ENCODE assay signal across 18 mouse cellular contexts in the genomic region with DNA sequence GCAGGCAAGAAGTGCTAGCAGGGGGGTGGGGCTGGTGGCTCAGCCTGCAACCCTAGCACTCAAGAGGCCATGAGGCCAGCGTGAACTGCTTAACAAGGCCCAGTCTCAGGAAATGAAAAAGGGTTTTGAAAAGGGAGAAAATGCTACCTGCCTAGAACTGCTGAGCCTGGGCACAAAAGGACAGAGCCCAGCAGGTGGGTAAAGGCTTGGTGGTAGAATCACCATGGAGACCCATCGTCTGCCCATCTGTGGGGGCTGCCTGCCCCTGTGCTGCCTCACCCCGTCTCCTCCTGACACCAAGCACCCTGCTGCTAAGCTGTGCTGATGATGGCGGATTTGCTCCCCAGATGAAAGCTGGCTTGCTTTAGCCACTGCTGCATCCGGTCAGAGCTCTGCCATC. TPM values are rescaled to one million over a fixed set of nuclear protein-coding genes. Genes with fewer than 3 reads are reported as not detected.
DNase-seq lines count a peak whose midpoint lies in the region; ATAC-seq lines count a peak whose summit lies in the region.
"Had no signal": no experiment of that assay in that cellular context is flagged by ENCODE, and none has a peak within 500 bp of the region (broad histone marks: within the 10 kb centered on the region; RNA-seq: fewer than 3 reads in every experiment).

No protein-coding gene starts in this region.

- H3K27me3 ChIP-seq in hindbrain, embryonic 11.5 days (ENCODE audit: control insufficient read depth, insufficient read depth, low read length) = no peaks in the 10 kb centered on the region
- no peaks in the 10 kb centered on the region for H3K27me3 ChIP-seq in hindbrain, embryonic 14.5 days (ENCODE audit: control insufficient read depth, insufficient read depth, low read length)
- H3K27me3 ChIP-seq in embryonic facial prominence, embryonic 11.5 days (ENCODE audit: control insufficient read depth, insufficient read depth, low read length) = no peaks in the 10 kb centered on the region
- H3K27me3 ChIP-seq in limb, embryonic 10.5 days (ENCODE audit: low read depth, poor library complexity, severe bottlenecking) = no peaks in the 10 kb centered on the region
- H3K27me3 ChIP-seq: liver, embryonic 15.5 days; megakaryocyte, embryonic 14.5 days had no signal

- no peak for DNase-seq in hindbrain, embryonic 11.5 days (ENCODE audit: low spot score)
- DNase-seq in hindbrain, embryonic 14.5 days (ENCODE audit: low spot score) = no peak
- DNase-seq in embryonic facial prominence, embryonic 11.5 days (ENCODE audit: low spot score) = no peak
- DNase-seq in limb, embryonic 10.5 days (ENCODE audit: low spot score) = no peak
- DNase-seq in retina, postnatal 1 day = peak; percentile 74
- DNase-seq in gastrocnemius, adult 18-20 months (ENCODE audit: low spot score) = no peak
- DNase-seq: adrenal gland, postnatal 14 days; kidney, postnatal 14 days; left cerebral cortex, postnatal 4 days; lung, postnatal 10 days; thymus, postnatal 4 days had no signal

- 0 out of 2 replicates have a peak overlapping the region, but pooled peaks have one; percentile 7 for H3K9ac ChIP-seq in hindbrain, embryonic 11.5 days (ENCODE audit: low read depth, low read length)
- H3K9ac ChIP-seq in hindbrain, embryonic 14.5 days = no peak overlapping the region
- peak overlapping the region; percentile 2; the same call in 1 of the 2 replicates for H3K9ac ChIP-seq in embryonic facial prominence, embryonic 11.5 days (replicated peaks; ENCODE audit: low read length)
- H3K9ac ChIP-seq: liver, embryonic 15.5 days had no signal

- H3K4me1 ChIP-seq in hindbrain, embryonic 11.5 days (replicated peaks; ENCODE audit: control insufficient read depth, insufficient read depth, low read length) = peaks cover 4% of the 10 kb centered on the region
- peaks cover 20% of the 10 kb centered on the region for H3K4me1 ChIP-seq in hindbrain, embryonic 14.5 days (replicated peaks; ENCODE audit: control insufficient read depth, insufficient read depth, low read length)
- no peaks in the 10 kb centered on the region for H3K4me1 ChIP-seq in embryonic facial prominence, embryonic 11.5 days (ENCODE audit: control insufficient read depth, insufficient read depth, low read length)
- H3K4me1 ChIP-seq in limb, embryonic 10.5 days = peaks cover 48% of the 10 kb centered on the region

- no peak for ATAC-seq in hindbrain, embryonic 11.5 days (ENCODE audit: low FRiP score)
- no peak for ATAC-seq in hindbrain, embryonic 14.5 days (ENCODE audit: low FRiP score)
- ATAC-seq in embryonic facial prominence, embryonic 11.5 days (replicated peaks; ENCODE audit: insufficient number of reproducible peaks, low FRiP score, low TSS enrichment, low read depth) = no peak
- no peak for ATAC-seq in cerebellum, adult (ENCODE audit: insufficient number of reproducible peaks, low FRiP score, low TSS enrichment)
- ATAC-seq: intestine, postnatal 0 days had no signal

- 18% methylated on average over 5 of the region's 5 CpGs for WGBS in hindbrain, embryonic 11.5 days
- WGBS in hindbrain, embryonic 14.5 days = 24% methylated on average over 5 of the region's 5 CpGs
- 31% methylated on average over 5 of the region's 5 CpGs for WGBS in embryonic facial prominence, embryonic 11.5 days
- WGBS in limb, embryonic 10.5 days = 36% methylated on average over 5 of the region's 5 CpGs

- no peak overlapping the region for H3K4me3 ChIP-seq in hindbrain, embryonic 11.5 days (ENCODE audit: low read depth, low read length)
- H3K4me3 ChIP-seq in hindbrain, embryonic 14.5 days (replicated peaks; ENCODE audit: low read length) = no peak overlapping the region
- no peak overlapping the region for H3K4me3 ChIP-seq in embryonic facial prominence, embryonic 11.5 days (ENCODE audit: low read depth, low read length)
- H3K4me3 ChIP-seq in limb, embryonic 10.5 days = 0 out of 2 replicates have a peak overlapping the region, but pooled peaks have one; percentile 7
- H3K4me3 ChIP-seq: erythroblast, embryonic 14.5 days; liver, embryonic 15.5 days; megakaryocyte, embryonic 14.5 days had no signal

- peak overlapping the region; percentile 31; the same call in 1 of the 2 replicates for H3K27ac ChIP-seq in hindbrain, embryonic 11.5 days (ENCODE audit: low read depth, low read length)
- no peak overlapping the region for H3K27ac ChIP-seq in hindbrain, embryonic 14.5 days
- no peak overlapping the region for H3K27ac ChIP-seq in embryonic facial prominence, embryonic 11.5 days (replicated peaks; ENCODE audit: low read depth, low read length)
- peak overlapping the region; percentile 82 for H3K27ac ChIP-seq in limb, embryonic 10.5 days
- H3K27ac ChIP-seq: liver, embryonic 15.5 days had no signal

- no peak overlapping the region for H3K4me2 ChIP-seq in hindbrain, embryonic 11.5 days (replicated peaks; ENCODE audit: low read depth, low read length)
- H3K4me2 ChIP-seq in hindbrain, embryonic 14.5 days (replicated peaks) = no peak overlapping the region
- H3K4me2 ChIP-seq in embryonic facial prominence, embryonic 11.5 days (ENCODE audit: low read depth, low read length) = no peak overlapping the region
- H3K4me2 ChIP-seq: liver, embryonic 15.5 days had no signal

- no peaks in the 10 kb centered on the region for H3K36me3 ChIP-seq in hindbrain, embryonic 11.5 days (ENCODE audit: control insufficient read depth, insufficient read depth, low read length)
- H3K36me3 ChIP-seq in hindbrain, embryonic 14.5 days (replicated peaks; ENCODE audit: control insufficient read depth, insufficient read depth) = no peaks in the 10 kb centered on the region
- no peaks in the 10 kb centered on the region for H3K36me3 ChIP-seq in embryonic facial prominence, embryonic 11.5 days (replicated peaks; ENCODE audit: control insufficient read depth, insufficient read depth, low read depth, low read length)
- H3K36me3 ChIP-seq in limb, embryonic 10.5 days = no peaks in the 10 kb centered on the region
- H3K36me3 ChIP-seq: liver, embryonic 15.5 days had no signal

- no peaks in the 10 kb centered on the region for H3K9me3 ChIP-seq in hindbrain, embryonic 11.5 days (ENCODE audit: control insufficient read depth, low read length)
- H3K9me3 ChIP-seq in hindbrain, embryonic 14.5 days (ENCODE audit: control insufficient read depth, low read length) = no peaks in the 10 kb centered on the region
- no peaks in the 10 kb centered on the region for H3K9me3 ChIP-seq in embryonic facial prominence, embryonic 11.5 days (replicated peaks; ENCODE audit: control insufficient read depth, low read length)
- H3K9me3 ChIP-seq in limb, embryonic 10.5 days (replicated peaks) = no peaks in the 10 kb centered on the region
- H3K9me3 ChIP-seq: liver, embryonic 15.5 days; megakaryocyte, embryonic 14.5 days had no signal

RNA-seq across cellular contexts. Expression of gene Fgr, which starts 9.4 kb away (rescaled TPM):
- polyA plus RNA-seq in hindbrain, embryonic 11.5 days (2014; fragmentation: Nextera tagmentation; extraction: Ambion mirVana) = 0.08 and 0.34 TPM in 2 replicates
- 0.14 and 0.17 TPM in 2 replicates for polyA plus RNA-seq in hindbrain, embryonic 14.5 days (2014; fragmentation: Nextera tagmentation; extraction: Ambion mirVana)
- polyA plus RNA-seq in embryonic facial prominence, embryonic 11.5 days (2014; fragmentation: Nextera tagmentation; extraction: Ambion mirVana) = 0.08 and 0.20 TPM in 2 replicates
- polyA plus RNA-seq in limb, embryonic 10.5 days (2016; fragmentation: Nextera tagmentation; extraction: Ambion mirVana) = 0.19 and 0.33 TPM in 2 replicates
- total RNA-seq in gastrocnemius, adult 18-20 months (2021) = under 1 TPM; 0.09 to 0.14 TPM
- total RNA-seq: gastrocnemius, adult 8-10 months; MEL had no signal

RNA-seq across cellular contexts. Expression of gene Fam76a, which starts 42.1 kb away (rescaled TPM):
- 29.7 and 31.9 TPM in 2 replicates for polyA plus RNA-seq in hindbrain, embryonic 11.5 days (2014; fragmentation: Nextera tagmentation; extraction: Ambion mirVana)
- 37.7 and 39.5 TPM in 2 replicates for polyA plus RNA-seq in hindbrain, embryonic 14.5 days (2014; fragmentation: Nextera tagmentation; extraction: Ambion mirVana)
- polyA plus RNA-seq in embryonic facial prominence, embryonic 11.5 days (2014; fragmentation: Nextera tagmentation; extraction: Ambion mirVana) = 26.3 and 36.6 TPM in 2 replicates
- 25.7 and 27.9 TPM in 2 replicates for polyA plus RNA-seq in limb, embryonic 10.5 days (2016; fragmentation: Nextera tagmentation; extraction: Ambion mirVana)
- total RNA-seq in gastrocnemius, adult 18-20 months (2021) = 10 to 100 TPM; 23.5 to 23.9 TPM

RNA-seq across cellular contexts. Expression of gene Ahdc1, which starts 46.6 kb away (rescaled TPM):
- 6.8 and 9.0 TPM in 2 replicates for polyA plus RNA-seq in hindbrain, embryonic 11.5 days (2014; fragmentation: Nextera tagmentation; extraction: Ambion mirVana)
- 12.9 and 13.4 TPM in 2 replicates for polyA plus RNA-seq in hindbrain, embryonic 14.5 days (2014; fragmentation: Nextera tagmentation; extraction: Ambion mirVana)
- polyA plus RNA-seq in embryonic facial prominence, embryonic 11.5 days (2014; fragmentation: Nextera tagmentation; extraction: Ambion mirVana) = 6.6 and 7.7 TPM in 2 replicates
- 13.0 and 13.8 TPM in 2 replicates for polyA plus RNA-seq in limb, embryonic 10.5 days (2016; fragmentation: Nextera tagmentation; extraction: Ambion mirVana)
- total RNA-seq in gastrocnemius, adult 18-20 months (2021) = 10 to 100 TPM; 40.6 to 41.6 TPM

Comparison
In these comparisons a context has a peak if more than half of its experiments do, and no peak if none do; other contexts are left out.
1. H3K27ac ChIP-seq: peak in hindbrain, embryonic 11.5 days (single experiment) and limb, embryonic 10.5 days (single experiment); none in hindbrain, embryonic 14.5 days (single experiment) and embryonic facial prominence, embryonic 11.5 days (single experiment).